Mouse (Mus musculus) myocyte (in vitro differentiated cells): ENCODE measurements around the gene Pafah1b2.

Experiments used
- MAX ChIP-seq: IDR thresholded peaks from one replicate; pipeline ENCODE4 v1.6.1; 2011; ENCODE audit warnings: low read depth, mild to moderate bottlenecking, control low read depth
- MYOG ChIP-seq, 3 experiments: IDR thresholded peaks; one replicate each; pipeline ENCODE4 v1.6.1; 2011; ENCODE audit warnings: control low read depth in 2 of 3, low read depth in 2 of 3, mild to moderate bottlenecking in 2 of 3; ENCODE audit not compliant: insufficient read length in 2 of 3, control insufficient read depth in 1 of 3, insufficient read depth in 1 of 3
- POLR2A ChIP-seq: IDR thresholded peaks from one replicate; pipeline ENCODE4 v1.6.1; 2011; ENCODE audit warnings: low read depth, mild to moderate bottlenecking, control low read depth, moderate library complexity; ENCODE audit not compliant: insufficient read length
- POLR2AphosphoS2 ChIP-seq: IDR thresholded peaks from one replicate; pipeline ENCODE4 v1.6.1; 2011; ENCODE audit warnings: low read depth, control low read depth; ENCODE audit not compliant: insufficient read length
- TCF12 ChIP-seq: IDR thresholded peaks from one replicate; pipeline ENCODE4 v1.6.1; 2011; ENCODE audit warnings: mild to moderate bottlenecking, control low read depth; ENCODE audit not compliant: poor library complexity, insufficient read depth, severe bottlenecking

GRCm38 (mm10) chr9:45981331-45981730, 31.2 kb downstream of the Pafah1b2 start:
- TF ChIP-seq POLR2A, result no peak
- no peak for TF ChIP-seq POLR2AphosphoS2
- TF ChIP-seq TCF12, result no peak
- no peak for TF ChIP-seq MAX
- no peak for TF ChIP-seq MYOG (IDR thresholded peaks at IDR 0.05; ENCODE audit: control insufficient read depth in 1 of 3, insufficient read depth in 1 of 3, insufficient read length in 2 of 3, low read depth in 2 of 3)
